Mouse (Mus musculus): ENCODE results near the gene Kcnk3. TPM values are rescaled to one million over a fixed set of nuclear protein-coding genes. Genes with fewer than 3 reads are reported as not detected.

Kcnk3 gene
- polyA plus RNA-seq, 1 experiment from 2014 or later = 8.7 TPM

GRCm38 (mm10) chr5:30580725-30581124 is 7.2 kb upstream of the Kcnk3 start:
- H3K4me2 ChIP-seq (ENCODE audit: low read depth, low read length) = no peak overlapping the region
- no peaks in the 10 kb centered on the region for H3K36me3 ChIP-seq (ENCODE audit: control insufficient read depth, insufficient read depth, low read length)
- H3K4me3 ChIP-seq (ENCODE audit: low read length) = no peak overlapping the region
- ATAC-seq = no peak
- H3K9me3 ChIP-seq (ENCODE audit: control insufficient read depth, low read length) = no peaks in the 10 kb centered on the region
- H3K27me3 ChIP-seq (replicated peaks; ENCODE audit: control insufficient read depth, insufficient read depth, low read length) = no peaks in the 10 kb centered on the region
- no peak overlapping the region for H3K27ac ChIP-seq (ENCODE audit: low read length)
- no peak overlapping the region for H3K9ac ChIP-seq (ENCODE audit: low read depth, low read length)
- no peaks in the 10 kb centered on the region for H3K4me1 ChIP-seq (ENCODE audit: control insufficient read depth, insufficient read depth, low read length)
- 68% methylated on average over 6 of the region's 6 CpGs for WGBS

GRCm38 (mm10) chr5:30582017-30582416 is 6.0 kb upstream of the Kcnk3 start:
- no peak overlapping the region for H3K9ac ChIP-seq (ENCODE audit: low read depth, low read length)
- H3K9me3 ChIP-seq (ENCODE audit: control insufficient read depth, low read length) = no peaks in the 10 kb centered on the region
- H3K4me3 ChIP-seq (ENCODE audit: low read length) = no peak overlapping the region
- no peak overlapping the region for H3K4me2 ChIP-seq (ENCODE audit: low read depth, low read length)
- H3K36me3 ChIP-seq (ENCODE audit: control insufficient read depth, insufficient read depth, low read length) = no peaks in the 10 kb centered on the region
- ATAC-seq = no peak
- no peaks in the 10 kb centered on the region for H3K4me1 ChIP-seq (ENCODE audit: control insufficient read depth, insufficient read depth, low read length)
- no peaks in the 10 kb centered on the region; the same call in 1 of the 2 replicates for H3K27me3 ChIP-seq (replicated peaks; ENCODE audit: control insufficient read depth, insufficient read depth, low read length)
- 79% methylated on average over 5 of the region's 5 CpGs for WGBS
- no peak overlapping the region for H3K27ac ChIP-seq (ENCODE audit: low read length)

- 76% methylated on average over 3 of the region's 3 CpGs for WGBS
- ATAC-seq = no peak
- H3K27me3 ChIP-seq (replicated peaks; ENCODE audit: control insufficient read depth, insufficient read depth, low read length) = peaks cover 21% of the 10 kb centered on the region
- H3K9ac ChIP-seq (ENCODE audit: low read depth, low read length) = no peak overlapping the region
- H3K4me2 ChIP-seq (ENCODE audit: low read depth, low read length) = no peak overlapping the region
- H3K4me3 ChIP-seq (ENCODE audit: low read length) = no peak overlapping the region
- H3K27ac ChIP-seq (ENCODE audit: low read length) = no peak overlapping the region
- peaks cover 15% of the 10 kb centered on the region; the same call in 1 of the 2 replicates for H3K4me1 ChIP-seq (ENCODE audit: control insufficient read depth, insufficient read depth, low read length)
- H3K36me3 ChIP-seq (ENCODE audit: control insufficient read depth, insufficient read depth, low read length) = no peaks in the 10 kb centered on the region
- no peaks in the 10 kb centered on the region for H3K9me3 ChIP-seq (ENCODE audit: control insufficient read depth, low read length)
Measured at GRCm38 (mm10) chr5:30586616-30587015, 1.4 kb upstream of the Kcnk3 start.

DNA sequence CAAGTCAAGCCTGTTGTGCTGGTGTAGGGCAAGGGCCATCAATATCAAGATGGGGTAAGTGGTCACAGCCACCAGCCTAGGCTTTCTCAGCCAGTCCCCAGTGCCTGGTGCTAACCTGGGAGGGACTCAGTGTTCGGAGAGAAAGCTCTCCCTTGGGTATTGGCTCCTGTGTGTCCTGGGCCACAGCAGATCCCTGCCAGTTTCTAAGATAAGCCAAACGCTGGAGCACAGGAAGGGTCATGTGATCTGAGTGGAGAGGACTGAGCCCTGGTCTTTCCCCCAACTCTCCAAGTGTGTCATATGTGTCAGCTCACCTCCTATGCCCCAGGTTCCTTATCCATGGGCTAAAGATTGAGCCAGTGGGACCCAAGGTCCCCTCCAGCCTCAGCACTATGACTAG is 869 bp upstream of the Kcnk3 start:
- H3K27ac ChIP-seq (ENCODE audit: low read length) = peak overlapping the region; percentile 76
- no peaks in the 10 kb centered on the region for H3K36me3 ChIP-seq (ENCODE audit: control insufficient read depth, insufficient read depth, low read length)
- 0 out of 2 replicates have a peak overlapping the region, but pooled peaks have one; percentile 33 for H3K9ac ChIP-seq (ENCODE audit: low read depth, low read length)
- H3K27me3 ChIP-seq (replicated peaks; ENCODE audit: control insufficient read depth, insufficient read depth, low read length) = peaks cover 21% of the 10 kb centered on the region
- H3K4me2 ChIP-seq (ENCODE audit: low read depth, low read length) = peak overlapping the region; percentile 25; the same call in 1 of the 2 replicates
- no peaks in the 10 kb centered on the region for H3K9me3 ChIP-seq (ENCODE audit: control insufficient read depth, low read length)
- H3K4me3 ChIP-seq (ENCODE audit: low read length) = peak overlapping the region; percentile 62; the same call in 1 of the 2 replicates
- WGBS = 27% methylated on average over 2 of the region's 2 CpGs
- ATAC-seq = peak; percentile 9; the same call in 1 of the 2 replicates
- peaks cover 15% of the 10 kb centered on the region; the same call in 1 of the 2 replicates for H3K4me1 ChIP-seq (ENCODE audit: control insufficient read depth, insufficient read depth, low read length)

DNA sequence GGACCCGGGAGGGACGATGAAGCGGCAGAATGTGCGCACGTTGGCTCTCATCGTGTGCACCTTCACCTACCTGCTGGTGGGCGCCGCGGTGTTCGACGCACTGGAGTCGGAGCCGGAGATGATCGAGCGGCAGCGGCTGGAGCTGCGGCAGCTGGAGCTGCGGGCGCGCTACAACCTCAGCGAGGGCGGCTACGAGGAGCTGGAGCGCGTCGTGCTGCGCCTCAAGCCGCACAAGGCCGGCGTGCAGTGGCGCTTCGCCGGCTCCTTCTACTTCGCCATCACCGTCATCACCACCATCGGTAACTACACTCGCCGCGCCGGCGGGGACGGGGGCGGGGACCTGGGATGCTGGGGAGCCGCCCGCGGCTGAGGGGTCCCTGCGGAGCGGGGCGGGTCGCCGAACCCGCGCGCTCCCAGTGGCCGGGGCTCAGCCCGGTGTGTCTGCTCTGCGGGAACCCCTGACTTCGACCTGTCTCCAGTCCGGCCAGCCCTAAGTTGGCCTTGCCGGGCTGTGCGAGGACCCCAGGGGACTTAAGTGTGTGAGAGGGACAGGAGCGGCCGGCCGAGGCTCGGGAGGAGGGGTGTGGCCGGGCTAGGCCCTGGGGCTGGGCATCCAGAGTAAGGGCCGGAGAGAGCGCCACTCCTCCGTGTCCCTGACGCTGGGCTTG is 465 bp downstream of the Kcnk3 start:
- Histone ChIP-seq H3K27ac (ENCODE audit: low read length) (peak overlapping the region; percentile 45; the same call in 1 of the 2 replicates), H3K9me3 (ENCODE audit: control insufficient read depth, low read length) (no peaks in the 10 kb centered on the region), H3K4me3 (ENCODE audit: low read length) (peak overlapping the region; percentile 62), H3K4me2 (ENCODE audit: low read depth, low read length) (peak overlapping the region; percentile 82), H3K9ac (ENCODE audit: low read depth, low read length) (peak overlapping the region; percentile 73), H3K27me3 (replicated peaks; ENCODE audit: control insufficient read depth, insufficient read depth, low read length) (peaks cover 21% of the 10 kb centered on the region), H3K4me1 (ENCODE audit: control insufficient read depth, insufficient read depth, low read length) (peaks cover 27% of the 10 kb centered on the region), H3K36me3 (ENCODE audit: control insufficient read depth, insufficient read depth, low read length) (no peaks in the 10 kb centered on the region)
- peak; percentile 41 for ATAC-seq
- WGBS = under 1% methylated on average over 69 of the region's 70 CpGs

GRCm38 (mm10) chr5:30589069-30589468 is 1.1 kb downstream of the Kcnk3 start:
- H3K9ac ChIP-seq (ENCODE audit: low read depth, low read length) = peak overlapping the region; percentile 73
- no peaks in the 10 kb centered on the region for H3K9me3 ChIP-seq (ENCODE audit: control insufficient read depth, low read length)
- ATAC-seq = no peak
- no peak overlapping the region; the same call in 1 of the 2 replicates for H3K27ac ChIP-seq (ENCODE audit: low read length)
- H3K4me1 ChIP-seq (ENCODE audit: control insufficient read depth, insufficient read depth, low read length) = peaks cover 34% of the 10 kb centered on the region
- H3K27me3 ChIP-seq (replicated peaks; ENCODE audit: control insufficient read depth, insufficient read depth, low read length) = peaks cover 21% of the 10 kb centered on the region
- 39% methylated on average over 4 of the region's 4 CpGs for WGBS
- H3K4me2 ChIP-seq (ENCODE audit: low read depth, low read length) = peak overlapping the region; percentile 82
- H3K36me3 ChIP-seq (ENCODE audit: control insufficient read depth, insufficient read depth, low read length) = no peaks in the 10 kb centered on the region
- peak overlapping the region; percentile 62 for H3K4me3 ChIP-seq (ENCODE audit: low read length)

GRCm38 (mm10) chr5:30589546-30589945 is 1.6 kb downstream of the Kcnk3 start:
- no peaks in the 10 kb centered on the region for H3K9me3 ChIP-seq (ENCODE audit: control insufficient read depth, low read length)
- H3K4me2 ChIP-seq (ENCODE audit: low read depth, low read length) = peak overlapping the region; percentile 82
- ATAC-seq = no peak
- peaks cover 21% of the 10 kb centered on the region for H3K27me3 ChIP-seq (replicated peaks; ENCODE audit: control insufficient read depth, insufficient read depth, low read length)
- H3K36me3 ChIP-seq (ENCODE audit: control insufficient read depth, insufficient read depth, low read length) = no peaks in the 10 kb centered on the region
- peak overlapping the region; percentile 73; the same call in 1 of the 2 replicates for H3K9ac ChIP-seq (ENCODE audit: low read depth, low read length)
- WGBS = 58% methylated on average over 3 of the region's 3 CpGs
- H3K27ac ChIP-seq (ENCODE audit: low read length) = no peak overlapping the region
- peak overlapping the region; percentile 62 for H3K4me3 ChIP-seq (ENCODE audit: low read length)
- peaks cover 39% of the 10 kb centered on the region for H3K4me1 ChIP-seq (ENCODE audit: control insufficient read depth, insufficient read depth, low read length)

- H3K27ac ChIP-seq (ENCODE audit: low read length) = no peak overlapping the region
- H3K36me3 ChIP-seq (ENCODE audit: control insufficient read depth, insufficient read depth, low read length) = no peaks in the 10 kb centered on the region
- 76% methylated on average over 5 of the region's 5 CpGs for WGBS
- ATAC-seq = no peak
- H3K9me3 ChIP-seq (ENCODE audit: control insufficient read depth, low read length) = no peaks in the 10 kb centered on the region
- H3K4me2 ChIP-seq (ENCODE audit: low read depth, low read length) = peak overlapping the region; percentile 82
- peaks cover 45% of the 10 kb centered on the region for H3K4me1 ChIP-seq (ENCODE audit: control insufficient read depth, insufficient read depth, low read length)
- H3K4me3 ChIP-seq (ENCODE audit: low read length) = peak overlapping the region; percentile 62; the same call in 1 of the 2 replicates
- H3K27me3 ChIP-seq (replicated peaks; ENCODE audit: control insufficient read depth, insufficient read depth, low read length) = peaks cover 21% of the 10 kb centered on the region
- no peak overlapping the region for H3K9ac ChIP-seq (ENCODE audit: low read depth, low read length)
Measured at GRCm38 (mm10) chr5:30590231-30590630, 2.3 kb downstream of the Kcnk3 start.

DNA sequence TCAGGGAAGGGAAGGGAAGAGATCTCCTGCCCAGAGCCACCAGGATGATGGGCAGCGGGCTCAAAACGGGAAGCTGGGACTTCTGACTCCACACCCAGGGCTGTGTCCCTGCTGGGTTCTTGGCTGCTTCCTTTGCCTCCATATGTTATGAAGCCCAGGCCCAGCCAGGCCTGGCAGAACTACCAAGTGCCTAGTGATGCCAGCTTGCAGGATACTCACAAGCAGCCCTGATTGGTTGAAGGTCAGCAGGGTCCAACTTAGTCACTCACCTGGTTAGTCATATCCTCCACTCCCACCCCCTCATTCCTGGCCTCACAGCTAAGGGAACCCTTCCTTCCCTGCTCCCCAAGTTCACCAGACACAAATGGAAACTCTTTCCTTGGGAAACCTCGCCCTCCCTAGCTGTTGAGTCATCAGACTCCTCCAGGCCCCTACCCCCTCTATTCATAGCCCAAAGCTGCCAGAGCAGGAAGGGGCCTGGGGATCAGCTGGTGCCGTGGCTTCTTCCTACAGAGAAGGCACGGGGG is 3.3 kb downstream of the Kcnk3 start:
- Histone ChIP-seq H3K9me3 (ENCODE audit: control insufficient read depth, low read length) (no peaks in the 10 kb centered on the region), H3K4me2 (ENCODE audit: low read depth, low read length) (0 out of 2 replicates have a peak overlapping the region, but pooled peaks have one; percentile 2), H3K4me1 (ENCODE audit: control insufficient read depth, insufficient read depth, low read length) (peaks cover 45% of the 10 kb centered on the region), H3K27me3 (replicated peaks; ENCODE audit: control insufficient read depth, insufficient read depth, low read length) (peaks cover 21% of the 10 kb centered on the region), H3K9ac (ENCODE audit: low read depth, low read length) (peak overlapping the region; percentile 13; the same call in 1 of the 2 replicates), H3K36me3 (ENCODE audit: control insufficient read depth, insufficient read depth, low read length) (no peaks in the 10 kb centered on the region), H3K4me3 (ENCODE audit: low read length) (no peak overlapping the region), H3K27ac (ENCODE audit: low read length) (no peak overlapping the region)
- ATAC-seq = no peak
- WGBS = 57% methylated on average over 5 of the region's 5 CpGs
